Mouse (Mus musculus) CH12.LX (cell line): ENCODE measurements around the gene Lima1.

Source experiments
- BHLHE40 ChIP-seq: IDR thresholded peaks from 2 replicates; pipeline ENCODE4 v1.6.1; 2011; ENCODE audit warnings: mild to moderate bottlenecking, low read depth, low read length, improper control_type of control experiment
- CTCF ChIP-seq, 2 experiments: IDR thresholded peaks in 1 of 2; conservative IDR thresholded peaks in 1 of 2; 2 replicates each; pipeline ENCODE4 v1.5.1; 2011 to 2012; ENCODE audit warnings: low read depth in 2 of 2, low read length in 2 of 2, improper control_type of control experiment in 1 of 2, inconsistent platforms in 1 of 2, mild to moderate bottlenecking in 1 of 2, moderate library complexity in 1 of 2
- E2F4 ChIP-seq: IDR thresholded peaks from 2 replicates; pipeline ENCODE4 v1.6.1; 2011; ENCODE audit warnings: low read depth, low read length, improper control_type of control experiment; ENCODE audit not compliant: insufficient replicate concordance
- ETS1 ChIP-seq: conservative IDR thresholded peaks from 2 replicates; pipeline ENCODE4 v1.6.1; 2012; ENCODE audit warnings: low read depth, mild to moderate bottlenecking, inconsistent platforms, low read length, improper control_type of control experiment, moderate library complexity
- HCFC1 ChIP-seq: IDR thresholded peaks from 2 replicates; pipeline ENCODE4 v1.6.1; 2012; ENCODE audit warnings: low read depth, mild to moderate bottlenecking, inconsistent platforms, low read length, improper control_type of control experiment
- MAX ChIP-seq: IDR thresholded peaks from 2 replicates; pipeline ENCODE4 v1.6.1; 2011; ENCODE audit warnings: low read length, improper control_type of control experiment
- MAZ ChIP-seq: IDR thresholded peaks from 2 replicates; pipeline ENCODE4 v1.6.1; 2012; ENCODE audit warnings: low read depth, mild to moderate bottlenecking, inconsistent platforms, low read length, improper control_type of control experiment, moderate library complexity
- POLR2A ChIP-seq: IDR thresholded peaks from 2 replicates; pipeline ENCODE4 v1.6.1; 2011; ENCODE audit warnings: low read depth, mild to moderate bottlenecking, improper control_type of control experiment, low read length
- USF1 ChIP-seq: IDR thresholded peaks from 2 replicates; pipeline ENCODE4 v1.6.1; 2014; ENCODE audit warnings: low read depth, mild to moderate bottlenecking, inconsistent platforms, low read length, improper control_type of control experiment

GRCm38 (mm10) chr15:99861955-99862354, 13.3 kb downstream of the Lima1 start:
- no peak for TF ChIP-seq POLR2A
- TF ChIP-seq CTCF (conservative IDR thresholded peaks at IDR 0.05 in 1 of 2, IDR thresholded peaks at IDR 0.05 in 1 of 2; ENCODE audit: low read depth in 2 of 2, low read length in 2 of 2): no peak
- TF ChIP-seq MAX: no peak
- TF ChIP-seq E2F4: no peak
- no peak for TF ChIP-seq BHLHE40
- TF ChIP-seq ETS1: no peak
- TF ChIP-seq MAZ: no peak
- no peak for TF ChIP-seq USF1
- TF ChIP-seq HCFC1: no peak
